Mouse (Mus musculus) midbrain, embryonic 14.5 days (tissue): Measurements from ENCODE around the gene Slc25a34. TPM values are rescaled to one million over a fixed set of nuclear protein-coding genes. Genes with fewer than 3 reads are reported as not detected.

Experiments used
- ATAC-seq: fragments of 200-750 bp; cut with Nextera tagmentation; 2 replicates; pipeline ENCODE4 v1.8.0; 2017; ENCODE audit warnings: moderate number of reproducible peaks, moderate library complexity; ENCODE audit not compliant: low FRiP score, low TSS enrichment
- DNase-seq: peaks from one replicate; pipeline ENCODE4 v3.0.0-alpha.2; 2015
- H3K27ac ChIP-seq: fragments of 300-500 bp; sonication (generic); replicated peaks from 2 replicates; pipeline ENCODE4 v1.5.1; 2014; ENCODE audit warnings: mild to moderate bottlenecking, low read depth, low read length, moderate library complexity
- H3K27me3 ChIP-seq: fragments of 300-500 bp; sonication (generic); 2 replicates; pipeline ENCODE4 v1.6.1; 2014; ENCODE audit warnings: low read length, control low read depth, mixed read lengths; ENCODE audit not compliant: control insufficient read depth, insufficient read depth
- H3K36me3 ChIP-seq: fragments of 300-500 bp; sonication (generic); 2 replicates; pipeline ENCODE4 v1.6.1; 2014; ENCODE audit warnings: low read length, control low read depth; ENCODE audit not compliant: control insufficient read depth, insufficient read depth
- H3K4me1 ChIP-seq: fragments of 300-500 bp; sonication (generic); 2 replicates; pipeline ENCODE4 v1.6.1; 2014; ENCODE audit warnings: mild to moderate bottlenecking, antibody characterized with exemption, low read length, control low read depth; ENCODE audit not compliant: control insufficient read depth, insufficient read depth
- H3K4me2 ChIP-seq: fragments of 300-500 bp; sonication (generic); 2 replicates; pipeline ENCODE4 v1.6.1; 2014; ENCODE audit warnings: mild to moderate bottlenecking, low read length, moderate library complexity
- H3K4me3 ChIP-seq: fragments of 300-500 bp; sonication (generic); replicated peaks from 2 replicates; pipeline ENCODE4 v1.5.1; 2014; ENCODE audit warnings: low read depth, low read length
- H3K9ac ChIP-seq: fragments of 300-500 bp; sonication (generic); replicated peaks from 2 replicates; pipeline ENCODE4 v1.6.1; 2014; ENCODE audit warnings: mild to moderate bottlenecking, low read length, moderate library complexity
- H3K9me3 ChIP-seq: fragments of 300-500 bp; sonication (generic); 2 replicates; pipeline ENCODE4 v1.6.1; 2016; ENCODE audit warnings: low read length, control low read depth, mixed read lengths; ENCODE audit not compliant: control insufficient read depth
- WGBS: fragments of 180-500 bp; shearing (Covaris S2); extraction: QIAGEN DNeasy Blood & Tissue Kit; methylation state at CpG from one replicate; pipeline ENCODE4 v1.1.7; 2014; 5-methylcytosine and 5-hydroxymethylcytosine counted together
- polyA plus RNA-seq: library from polyadenylated mRNA; unstranded; fragments of >200 nt; fragmentation: Nextera tagmentation; extraction: Ambion mirVana; gene quantifications from 2 replicates; pipeline ENCODE4 v1.2.1, GENCODE M21; 2014

Slc25a34 gene
- polyA plus RNA-seq, 1 experiment from 2014 or later = 0.11 TPM

DNA sequence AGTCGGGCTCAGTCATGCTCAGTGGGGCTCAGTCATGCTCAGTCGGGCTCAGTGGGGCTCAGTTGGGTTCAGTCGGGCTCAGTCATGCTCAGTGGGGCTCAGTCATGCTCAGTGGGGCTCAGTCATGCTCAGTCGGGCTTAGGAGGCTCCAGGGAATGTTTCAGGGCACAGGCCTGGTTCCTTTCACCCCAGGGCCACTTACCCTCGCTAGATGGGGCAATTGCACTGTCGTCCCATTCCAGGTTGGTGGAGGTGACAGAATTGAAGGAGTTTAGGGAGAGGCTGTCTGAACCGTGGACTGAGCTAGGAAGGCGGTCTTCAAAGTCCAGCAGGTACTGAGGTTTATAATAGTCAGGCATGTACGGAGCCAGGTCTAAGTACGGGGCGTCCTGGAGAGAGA is 15.9 kb upstream of the Slc25a34 start:
- H3K36me3 ChIP-seq = peaks cover 65% of the 10 kb centered on the region

DNA sequence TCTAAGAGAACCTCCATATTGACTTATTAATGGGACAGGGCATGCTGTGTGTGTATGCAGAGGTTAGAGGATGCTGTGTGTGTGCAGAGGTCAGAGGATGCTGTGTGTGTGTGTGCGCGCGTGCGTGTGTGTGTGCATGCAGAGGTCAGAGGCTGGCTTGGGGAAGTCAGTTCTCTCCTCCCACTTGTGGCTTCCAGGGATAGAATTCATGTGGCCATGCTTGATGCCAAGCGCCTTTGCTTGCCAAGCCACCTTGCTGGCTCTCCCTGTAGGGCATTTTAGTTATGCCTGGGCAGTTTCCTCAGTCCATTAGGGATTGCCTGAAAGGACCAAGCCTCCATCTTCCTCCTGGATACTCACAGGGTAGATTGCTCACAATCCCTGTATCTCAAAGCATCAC is 13.1 kb upstream of the Slc25a34 start:
- Histone ChIP-seq H3K4me1 (no peaks in the 10 kb centered on the region), H3K9ac (no peak overlapping the region), H3K4me3 (no peak overlapping the region), H3K36me3 (peaks cover 76% of the 10 kb centered on the region), H3K9me3 (no peaks in the 10 kb centered on the region), H3K27ac (no peak overlapping the region), H3K27me3 (no peaks in the 10 kb centered on the region), H3K4me2 (no peak overlapping the region)
- ATAC-seq = no peak
- WGBS = 99% methylated on average over 5 of the region's 5 CpGs
- no peak for DNase-seq

More for the DNA sequence above, 15.9 kb upstream of the Slc25a34 start:
- Histone ChIP-seq H3K4me2 (no peak overlapping the region), H3K27ac (no peak overlapping the region), H3K9ac (no peak overlapping the region), H3K4me3 (no peak overlapping the region), H3K9me3 (no peaks in the 10 kb centered on the region), H3K4me1 (no peaks in the 10 kb centered on the region), H3K27me3 (no peaks in the 10 kb centered on the region)
- 58% methylated on average over 11 of the region's 11 CpGs for WGBS
- no peak for ATAC-seq
- no peak for DNase-seq

- Histone ChIP-seq H3K4me3 (no peak overlapping the region), H3K27ac (no peak overlapping the region), H3K36me3 (peaks cover 76% of the 10 kb centered on the region), H3K27me3 (no peaks in the 10 kb centered on the region), H3K9ac (no peak overlapping the region), H3K4me1 (no peaks in the 10 kb centered on the region), H3K9me3 (no peaks in the 10 kb centered on the region), H3K4me2 (no peak overlapping the region)
- DNase-seq (no peak), ATAC-seq (no peak)
- WGBS = 87% methylated on average over 9 of the region's 9 CpGs
These were observed 12.4 kb upstream of the Slc25a34 start for GRCm38 (mm10) chr4:141635991-141636390.

DNA sequence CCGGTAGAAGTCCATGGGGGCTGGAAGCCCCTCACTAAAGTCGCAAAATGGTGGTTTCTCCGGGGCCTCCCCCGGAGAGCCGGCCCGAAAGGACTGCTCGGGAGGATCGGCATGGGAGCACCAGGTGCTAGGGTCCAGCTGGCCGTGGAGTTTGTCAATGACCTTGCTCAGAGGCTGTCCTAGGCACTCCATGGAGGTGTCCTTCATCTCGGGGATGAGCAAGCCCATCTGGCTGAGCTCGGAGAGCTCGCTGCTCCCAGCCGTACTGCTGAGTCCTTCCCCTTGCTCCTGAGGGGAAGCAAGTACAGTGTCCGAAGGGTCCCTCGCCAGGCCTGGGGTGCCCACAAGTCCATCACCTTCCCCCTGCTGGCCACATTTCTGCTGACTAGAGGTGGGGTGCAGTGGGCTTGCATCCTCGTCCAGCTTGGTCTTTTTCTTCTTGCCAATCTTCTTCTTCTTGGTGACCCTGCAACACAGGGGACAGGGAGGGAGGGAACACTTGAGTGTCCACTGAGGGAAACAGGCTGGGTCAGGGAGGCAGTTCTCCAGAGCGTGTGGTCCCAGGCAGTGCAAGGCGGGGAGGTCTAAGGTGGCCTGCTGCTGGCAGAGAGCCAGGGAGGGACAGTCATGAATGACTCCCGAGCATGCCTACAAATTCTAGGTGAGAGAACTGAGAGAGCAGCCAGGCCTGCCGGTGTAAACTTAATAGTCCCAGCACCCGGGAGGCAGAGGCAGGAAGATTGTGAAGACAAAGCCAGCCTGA is 8.7 kb upstream of the Slc25a34 start:
- 93% methylated on average over 21 of the region's 21 CpGs for WGBS
- H3K27ac ChIP-seq = no peak overlapping the region
- H3K4me3 ChIP-seq = no peak overlapping the region
- no peaks in the 10 kb centered on the region for H3K4me1 ChIP-seq
- H3K27me3 ChIP-seq = no peaks in the 10 kb centered on the region
- ATAC-seq = no peak
- no peak overlapping the region for H3K9ac ChIP-seq
- no peak overlapping the region for H3K4me2 ChIP-seq
- peaks cover 85% of the 10 kb centered on the region for H3K36me3 ChIP-seq
- H3K9me3 ChIP-seq = no peaks in the 10 kb centered on the region
- no peak for DNase-seq

GRCm38 (mm10) chr4:141631250-141631649 is 7.6 kb upstream of the Slc25a34 start:
- Histone ChIP-seq H3K27ac (no peak overlapping the region), H3K4me2 (no peak overlapping the region), H3K27me3 (no peaks in the 10 kb centered on the region), H3K4me1 (no peaks in the 10 kb centered on the region), H3K36me3 (peaks cover 83% of the 10 kb centered on the region), H3K4me3 (no peak overlapping the region), H3K9me3 (no peaks in the 10 kb centered on the region), H3K9ac (no peak overlapping the region)
- no peak for DNase-seq
- 98% methylated on average over 20 of the region's 20 CpGs for WGBS
- ATAC-seq = no peak

- Histone ChIP-seq H3K9ac (no peak overlapping the region), H3K4me3 (no peak overlapping the region), H3K36me3 (peaks cover 82% of the 10 kb centered on the region), H3K27ac (no peak overlapping the region), H3K27me3 (no peaks in the 10 kb centered on the region), H3K4me2 (no peak overlapping the region), H3K9me3 (no peaks in the 10 kb centered on the region), H3K4me1 (no peaks in the 10 kb centered on the region)
- no peak for ATAC-seq
- 92% methylated on average over 11 of the region's 11 CpGs for WGBS
- DNase-seq = no peak
These were observed 6.4 kb upstream of the Slc25a34 start for GRCm38 (mm10) chr4:141630021-141630420.

GRCm38 (mm10) chr4:141628661-141629060 is 5.0 kb upstream of the Slc25a34 start:
- ATAC-seq (no peak), DNase-seq (no peak)
- H3K9ac ChIP-seq = no peak overlapping the region
- H3K4me2 ChIP-seq = no peak overlapping the region
- 87% methylated on average over 14 of the region's 14 CpGs for WGBS
- no peaks in the 10 kb centered on the region for H3K4me1 ChIP-seq
- peaks cover 72% of the 10 kb centered on the region for H3K36me3 ChIP-seq
- H3K27ac ChIP-seq = no peak overlapping the region
- no peaks in the 10 kb centered on the region for H3K9me3 ChIP-seq
- no peaks in the 10 kb centered on the region for H3K27me3 ChIP-seq
- H3K4me3 ChIP-seq = no peak overlapping the region

- no peak for DNase-seq
- Histone ChIP-seq H3K4me1 (no peaks in the 10 kb centered on the region), H3K9me3 (no peaks in the 10 kb centered on the region), H3K4me2 (no peak overlapping the region), H3K9ac (no peak overlapping the region), H3K27ac (no peak overlapping the region), H3K4me3 (no peak overlapping the region), H3K36me3 (peaks cover 66% of the 10 kb centered on the region), H3K27me3 (no peaks in the 10 kb centered on the region)
- ATAC-seq = no peak
- 91% methylated on average over 5 of the region's 5 CpGs for WGBS
These were observed 3.9 kb upstream of the Slc25a34 start for GRCm38 (mm10) chr4:141627502-141627901.

- H3K36me3 ChIP-seq = peaks cover 51% of the 10 kb centered on the region
- H3K9me3 ChIP-seq = no peaks in the 10 kb centered on the region
- WGBS = 94% methylated on average over 16 of the region's 16 CpGs
- DNase-seq (no peak), ATAC-seq (no peak)
- H3K9ac ChIP-seq = no peak overlapping the region
- H3K27ac ChIP-seq = no peak overlapping the region
- H3K4me2 ChIP-seq = no peak overlapping the region
- no peaks in the 10 kb centered on the region for H3K27me3 ChIP-seq
- no peaks in the 10 kb centered on the region for H3K4me1 ChIP-seq
- H3K4me3 ChIP-seq = no peak overlapping the region
These were observed 2.3 kb upstream of the Slc25a34 start for GRCm38 (mm10) chr4:141625774-141626550.
